Mouse (Mus musculus) ovary, adult 2 months (tissue): ENCODE data around the gene Pdcd5. TPM values are rescaled to one million over a fixed set of nuclear protein-coding genes. Genes with fewer than 3 reads are reported as not detected.

Source experiments
- polyA plus RNA-seq: library from polyadenylated mRNA; depleted of rRNA; stranded (reverse); fragments of >200 nt; gene quantifications from 2 replicates; pipeline ENCODE4 v1.2.3, GENCODE M21; 2012; rRNA removed

The Pdcd5 gene
- 49.2 and 135 TPM in 2 replicates for polyA plus RNA-seq

DNA sequence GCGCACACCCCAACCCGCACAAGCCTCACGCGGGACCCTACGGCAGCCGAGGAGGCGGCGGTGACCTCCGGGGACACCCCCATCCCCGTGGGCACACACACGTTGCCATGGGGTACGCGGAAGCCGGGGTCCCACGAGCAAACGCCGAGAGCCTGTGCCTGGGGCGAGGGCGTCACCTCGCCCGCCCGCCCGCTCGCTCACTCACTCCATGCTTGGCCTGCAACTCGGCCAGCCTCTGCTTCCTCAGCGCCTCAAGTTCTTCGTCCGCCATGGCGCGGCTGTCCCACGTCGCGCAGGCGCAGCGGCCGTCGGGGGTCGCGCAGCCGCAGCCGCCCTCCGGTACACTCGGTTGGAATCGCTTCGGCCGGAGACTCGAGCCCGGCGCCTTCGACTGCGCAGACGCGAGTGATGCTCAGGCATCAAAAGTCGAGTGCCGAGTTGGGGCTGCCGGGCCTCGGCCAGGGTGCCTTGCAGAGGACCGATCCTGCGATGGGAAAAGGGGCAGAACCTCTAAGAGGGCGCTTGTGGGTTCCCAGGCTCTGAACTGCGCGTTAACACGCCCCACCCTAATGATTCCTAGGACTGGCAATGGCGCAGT is at the start of gene Pdcd5:
Pdcd5 (minus strand) TSS at position 421 of the 598 bp plus-strand sequence.

Other genes with a start within 250 kb of the Pdcd5 start
- 0.26 and 0.35 TPM in 2 replicates for gene Slc7a9, start 198.7 kb downstream of the Pdcd5 start, polyA plus RNA-seq
- gene Tdrd12, start 109.8 kb downstream of the Pdcd5 start, polyA plus RNA-seq = 0.14 and 0.31 TPM in 2 replicates
- gene Nudt19, start 91.2 kb downstream of the Pdcd5 start, polyA plus RNA-seq = 55.1 and 82.0 TPM in 2 replicates
- 0.12 and 0.14 TPM in 2 replicates for gene Rgs9bp, start 61.9 kb downstream of the Pdcd5 start, polyA plus RNA-seq
- 32.0 and 43.0 TPM in 2 replicates for gene Ankrd27, start 61.3 kb downstream of the Pdcd5 start, polyA plus RNA-seq
- gene Dpy19l3, start 106.9 kb upstream of the Pdcd5 start, polyA plus RNA-seq = 17.6 and 19.8 TPM in 2 replicates
- 9.9 and 10.8 TPM in 2 replicates for gene Zfp507, start 155.5 kb upstream of the Pdcd5 start, polyA plus RNA-seq